Comparison of ENCODE assay signal across 15 mouse cellular contexts in the genomic region with DNA sequence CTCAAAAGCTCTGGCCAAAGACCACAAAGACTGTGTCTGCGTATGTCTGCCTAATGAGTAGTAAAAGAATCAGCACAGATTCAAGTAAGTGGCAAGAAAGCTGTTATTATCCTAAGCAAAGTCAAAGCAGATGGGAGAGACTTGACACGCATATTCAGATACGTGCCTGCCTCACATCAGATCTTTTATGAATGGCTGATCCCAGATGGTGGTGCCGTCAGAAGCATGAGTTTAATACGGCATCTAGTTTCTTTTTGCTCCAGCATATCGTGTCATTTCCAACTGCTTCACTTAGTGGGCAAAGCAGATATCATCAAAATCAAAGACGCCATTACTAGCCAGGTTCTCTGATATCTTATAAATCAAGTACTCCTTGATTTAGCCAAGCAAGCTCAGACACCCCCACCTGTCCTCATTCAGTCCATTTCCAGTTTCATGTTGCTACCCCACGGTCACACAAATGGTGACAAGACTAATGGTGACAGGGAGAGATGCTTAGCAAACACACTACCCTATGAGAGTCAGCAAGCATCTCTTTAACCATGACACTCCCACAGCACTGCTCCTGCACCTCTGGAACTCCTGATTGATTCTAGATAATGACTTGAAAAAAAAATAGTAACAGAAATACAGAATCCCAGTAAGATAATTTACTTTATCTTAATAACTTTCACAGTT.
DNase-seq lines count a peak whose midpoint lies in the region; ATAC-seq and TF ChIP-seq lines count a peak whose summit lies in the region.
"Had no signal": no experiment of that assay in that cellular context is flagged by ENCODE, and none has a peak within 500 bp of the region (broad histone marks: within the 10 kb centered on the region; RNA-seq: fewer than 3 reads in every experiment).

No protein-coding gene starts in this region.

- no peak overlapping the region for H3K4me2 ChIP-seq in hindbrain, embryonic 14.5 days (replicated peaks)
- H3K4me2 ChIP-seq in midbrain, embryonic 15.5 days: no peak overlapping the region
- H3K4me2 ChIP-seq in lung, postnatal 0 days (replicated peaks; ENCODE audit: low read depth, low read length): no peak overlapping the region
- H3K4me2 ChIP-seq: heart, embryonic 13.5 days; limb, embryonic 13.5 days; stomach, embryonic 15.5 days had no signal

- H3K36me3 ChIP-seq in hindbrain, embryonic 14.5 days (replicated peaks; ENCODE audit: control insufficient read depth, insufficient read depth): no peaks in the 10 kb centered on the region; the same call in 1 of the 2 replicates
- no peaks in the 10 kb centered on the region for H3K36me3 ChIP-seq in midbrain, embryonic 15.5 days (replicated peaks)
- H3K36me3 ChIP-seq in lung, postnatal 0 days (ENCODE audit: insufficient read depth, low read length): no peaks in the 10 kb centered on the region; the same call in 1 of the 2 replicates
- H3K36me3 ChIP-seq: stomach, embryonic 15.5 days had no signal

- TF ChIP-seq EP300 in lung, postnatal 0 days (IDR thresholded peaks at IDR 0.05): no peak

- no peak overlapping the region for H3K4me3 ChIP-seq in hindbrain, embryonic 14.5 days (replicated peaks; ENCODE audit: low read length)
- no peak overlapping the region for H3K4me3 ChIP-seq in midbrain, embryonic 15.5 days
- H3K4me3 ChIP-seq in lung, postnatal 0 days (ENCODE audit: low read depth, low read length): no peak overlapping the region
- H3K4me3 ChIP-seq: heart, embryonic 13.5 days; limb, embryonic 13.5 days; stomach, embryonic 15.5 days had no signal

- no peaks in the 10 kb centered on the region for H3K27me3 ChIP-seq in hindbrain, embryonic 14.5 days (ENCODE audit: control insufficient read depth, insufficient read depth, low read length)
- H3K27me3 ChIP-seq in midbrain, embryonic 15.5 days (replicated peaks): no peaks in the 10 kb centered on the region
- H3K27me3 ChIP-seq in lung, postnatal 0 days (replicated peaks; ENCODE audit: insufficient read depth, low read length): no peaks in the 10 kb centered on the region
- H3K27me3 ChIP-seq: heart, embryonic 13.5 days; limb, embryonic 13.5 days; Patski; stomach, embryonic 15.5 days had no signal

- WGBS in hindbrain, embryonic 14.5 days: 44% methylated on average over 8 of the region's 8 CpGs
- WGBS in midbrain, embryonic 15.5 days: 39% methylated on average over 8 of the region's 8 CpGs
- 89% methylated on average over 8 of the region's 8 CpGs for WGBS in lung, postnatal 0 days

- DNase-seq in cerebellum, postnatal 14 days: peak; percentile 23 to 44
- DNase-seq in brain, adult 2 months (ENCODE audit: low read depth, low spot score): peak; percentile 47
- no peak for DNase-seq in hindbrain, embryonic 14.5 days (ENCODE audit: low spot score)
- DNase-seq in lung, postnatal 0 days (ENCODE audit: low spot score): no peak
- no peak for DNase-seq in testis, postnatal 14 days (ENCODE audit: low spot score)
- no peak for DNase-seq in lung, postnatal 14 days
- DNase-seq: cerebellum, adult 9-11 months; thymus, postnatal 14 days had no signal

- no peak for TF ChIP-seq CTCF in lung, postnatal 0 days (IDR thresholded peaks at IDR 0.05)

- peak overlapping the region; percentile 80 for H3K27ac ChIP-seq in hindbrain, embryonic 14.5 days
- H3K27ac ChIP-seq in midbrain, embryonic 15.5 days: peak overlapping the region; percentile 71
- H3K27ac ChIP-seq in lung, postnatal 0 days (ENCODE audit: low read length): no peak overlapping the region
- H3K27ac ChIP-seq: heart, embryonic 13.5 days; limb, embryonic 13.5 days; macrophage; stomach, embryonic 15.5 days had no signal

- no peaks in the 10 kb centered on the region for H3K9me3 ChIP-seq in hindbrain, embryonic 14.5 days (ENCODE audit: control insufficient read depth, low read length)
- H3K9me3 ChIP-seq in midbrain, embryonic 15.5 days: no peaks in the 10 kb centered on the region
- H3K9me3 ChIP-seq in lung, postnatal 0 days (ENCODE audit: low read length): no peaks in the 10 kb centered on the region
- H3K9me3 ChIP-seq: stomach, embryonic 15.5 days had no signal

- H3K9ac ChIP-seq in hindbrain, embryonic 14.5 days: no peak overlapping the region
- no peak overlapping the region for H3K9ac ChIP-seq in midbrain, embryonic 15.5 days
- no peak overlapping the region for H3K9ac ChIP-seq in lung, postnatal 0 days (replicated peaks; ENCODE audit: low read depth)
- H3K9ac ChIP-seq: heart, embryonic 13.5 days; limb, embryonic 13.5 days; stomach, embryonic 15.5 days had no signal

- H3K4me1 ChIP-seq in hindbrain, embryonic 14.5 days (replicated peaks; ENCODE audit: control insufficient read depth, insufficient read depth, low read length): peaks cover 14% of the 10 kb centered on the region; the same call in 1 of the 2 replicates
- peaks cover 18% of the 10 kb centered on the region for H3K4me1 ChIP-seq in midbrain, embryonic 15.5 days
- 0 out of 2 replicates have a peak, but pooled peaks cover under 1% of the 10 kb centered on the region for H3K4me1 ChIP-seq in lung, postnatal 0 days (ENCODE audit: insufficient read depth, low read depth, low read length)

- ATAC-seq in cerebellum, adult (ENCODE audit: insufficient number of reproducible peaks, low FRiP score, low TSS enrichment): no peak
- peak; percentile 59; the same call in 1 of the 2 replicates for ATAC-seq in hindbrain, embryonic 14.5 days (ENCODE audit: low FRiP score)
- peak; percentile 61 for ATAC-seq in midbrain, embryonic 15.5 days (replicated peaks)
- ATAC-seq in lung, postnatal 0 days: no peak
- ATAC-seq: Patski had no signal

Comparison
In these comparisons a context has a peak if more than half of its experiments do, and no peak if none do; other contexts are left out.
1. DNase-seq: peak in cerebellum, postnatal 14 days (2 of 2) and brain, adult 2 months (single experiment); none in hindbrain, embryonic 14.5 days (single experiment), lung, postnatal 0 days (single experiment), testis, postnatal 14 days (single experiment) and lung, postnatal 14 days (single experiment).
2. ATAC-seq: peak in hindbrain, embryonic 14.5 days (single experiment) and midbrain, embryonic 15.5 days (single experiment); none in cerebellum, adult (single experiment) and lung, postnatal 0 days (single experiment).